Mouse (Mus musculus) neural tube, embryonic 14.5 days (tissue): ENCODE measurements around the gene Nmt2. TPM values are rescaled to one million over a fixed set of nuclear protein-coding genes. Genes with fewer than 3 reads are reported as not detected.

Source experiments
- ATAC-seq: fragments of 200-750 bp; cut with Nextera tagmentation; 2 replicates; pipeline ENCODE4 v1.8.0; 2017; ENCODE audit warnings: low read depth, mild to moderate bottlenecking, moderate TSS enrichment, moderate library complexity
- H3K27ac ChIP-seq: fragments of 300-500 bp; sonication (generic); 2 replicates; pipeline ENCODE4 v1.5.1; 2014; ENCODE audit warnings: low read depth, mild to moderate bottlenecking, control low read depth, low read length, moderate library complexity, mixed read lengths
- H3K27me3 ChIP-seq: fragments of 300-500 bp; sonication (generic); 2 replicates; pipeline ENCODE4 v1.6.1; 2014; ENCODE audit warnings: low read length; ENCODE audit not compliant: control insufficient read depth, insufficient read depth
- H3K36me3 ChIP-seq: fragments of 300-500 bp; sonication (generic); 2 replicates; pipeline ENCODE4 v1.6.1; 2014; ENCODE audit warnings: low read length, mixed read lengths; ENCODE audit not compliant: control insufficient read depth, insufficient read depth
- H3K4me1 ChIP-seq: fragments of 300-500 bp; sonication (generic); 2 replicates; pipeline ENCODE4 v1.6.1; 2014; ENCODE audit warnings: low read length; ENCODE audit not compliant: control insufficient read depth, insufficient read depth
- H3K4me2 ChIP-seq: fragments of 300-500 bp; sonication (generic); 2 replicates; pipeline ENCODE4 v1.6.1; 2014; ENCODE audit warnings: mild to moderate bottlenecking, low read depth, low read length, control low read depth
- H3K4me3 ChIP-seq: fragments of 300-500 bp; sonication (generic); 2 replicates; pipeline ENCODE4 v1.5.1; 2014; ENCODE audit warnings: low read depth, low read length, control low read depth, mixed read lengths
- H3K9ac ChIP-seq: fragments of 300-500 bp; sonication (generic); replicated peaks from 2 replicates; pipeline ENCODE4 v1.6.1; 2014; ENCODE audit warnings: low read depth, mild to moderate bottlenecking, control low read depth, low read length, mixed read lengths
- H3K9me3 ChIP-seq: fragments of 300-500 bp; sonication (generic); 2 replicates; pipeline ENCODE4 v1.6.1; 2016; ENCODE audit warnings: low read length; ENCODE audit not compliant: control insufficient read depth
- WGBS: fragments of 180-500 bp; shearing (Covaris S2); extraction: QIAGEN DNeasy Blood & Tissue Kit; methylation state at CpG from one replicate; pipeline ENCODE4 v1.1.7; 2014; 5-methylcytosine and 5-hydroxymethylcytosine counted together
- polyA plus RNA-seq: library from polyadenylated mRNA; unstranded; fragments of >200 nt; fragmentation: Nextera tagmentation; extraction: Ambion mirVana; gene quantifications from 2 replicates; pipeline ENCODE4 v1.2.1, GENCODE M21; 2014

The Nmt2 gene
- polyA plus RNA-seq, 1 experiment from 2014 or later = 114 TPM

GRCm38 (mm10) chr2:3365127-3365526, 81.1 kb downstream of the Nmt2 start:
- Histone ChIP-seq H3K36me3 (no peaks in the 10 kb centered on the region), H3K9ac (no peak overlapping the region), H3K27ac (no peak overlapping the region), H3K4me2 (no peak overlapping the region), H3K9me3 (no peaks in the 10 kb centered on the region), H3K4me1 (no peaks in the 10 kb centered on the region), H3K4me3 (no peak overlapping the region), H3K27me3 (no peaks in the 10 kb centered on the region)
- 74% methylated on average over 4 of the region's 4 CpGs for WGBS
- no peak for ATAC-seq

Other genes with a start within 250 kb of the Nmt2 start
- gene Fam171a1, start 170.0 kb upstream of the Nmt2 start, polyA plus RNA-seq = 44.5 and 60.4 TPM in 2 replicates
- gene Rpp38, start 48.4 kb downstream of the Nmt2 start, polyA plus RNA-seq = 13.9 and 16.3 TPM in 2 replicates
- 2.3 and 5.4 TPM in 2 replicates for gene Acbd7, start 52.0 kb downstream of the Nmt2 start, polyA plus RNA-seq
- gene Olah, start 113.0 kb downstream of the Nmt2 start, polyA plus RNA-seq = not detected in 2 replicates
- gene Meig1, start 138.4 kb downstream of the Nmt2 start, polyA plus RNA-seq = 2.8 and 4.3 TPM in 2 replicates
- gene Dclre1c, start 139.9 kb downstream of the Nmt2 start, polyA plus RNA-seq = 8.7 and 9.8 TPM in 2 replicates
- 7.8 and 10.1 TPM in 2 replicates for gene Suv39h2, start 190.8 kb downstream of the Nmt2 start, polyA plus RNA-seq
- gene Gm45902, start 228.6 kb downstream of the Nmt2 start, polyA plus RNA-seq = 7.5 and 8.8 TPM in 2 replicates
- 63.8 and 66.5 TPM in 2 replicates for gene Hspa14, start 228.6 kb downstream of the Nmt2 start, polyA plus RNA-seq
- gene Cdnf, start 228.8 kb downstream of the Nmt2 start, polyA plus RNA-seq = 0.11 and 0.12 TPM in 2 replicates